Mouse (Mus musculus) spleen, adult 2 months (tissue): ENCODE data around the gene Zfp853.

ENCODE experiments used
- CTCF ChIP-seq: fragments of 200-500 bp; IDR thresholded peaks from 2 replicates; pipeline ENCODE4 v1.5.1; 2011; ENCODE audit warnings: mild to moderate bottlenecking, inconsistent platforms; ENCODE audit not compliant: insufficient read depth, insufficient read length, insufficient replicate concordance; ENCODE audit errors: extremely low read depth
- POLR2A ChIP-seq: fragments of 200-500 bp; IDR thresholded peaks from 2 replicates; pipeline ENCODE4 v1.6.1; 2011; ENCODE audit warnings: low read depth, low read length, inconsistent platforms

DNA sequence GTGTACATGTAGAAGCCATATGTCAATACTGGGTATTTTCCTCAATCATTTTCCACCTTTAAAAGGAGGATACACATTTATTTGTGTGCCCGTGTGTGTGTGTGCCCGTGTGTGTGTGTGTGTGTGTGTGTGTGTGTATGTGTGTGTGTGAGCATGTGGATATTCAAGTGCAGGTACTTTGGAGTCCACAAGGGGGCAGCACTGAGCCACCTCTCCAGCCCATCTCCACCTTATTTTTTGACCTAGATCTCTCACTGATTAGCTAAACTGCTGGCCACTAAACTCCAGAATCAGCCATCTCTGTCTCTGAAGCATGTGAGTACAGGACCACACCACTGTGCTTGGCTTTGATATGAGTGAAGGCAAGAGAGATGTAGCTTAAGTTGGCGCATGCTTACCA, 1.4 kb upstream of the Zfp853 start:
- TF ChIP-seq CTCF, result no peak
- TF ChIP-seq POLR2A, result no peak
